Mouse (Mus musculus) midbrain, embryonic 15.5 days (tissue): Measurements from ENCODE around the gene Tmie. TPM values are rescaled to one million over a fixed set of nuclear protein-coding genes. Genes with fewer than 3 reads are reported as not detected.
"Not testable (repeated sequence)": the region's sequence is repeated elsewhere in the genome, so short reads cannot be mapped to it uniquely, and the experiment has no call there.

Experiments used
- ATAC-seq: fragments of 200-750 bp; cut with Nextera tagmentation; replicated peaks from 2 replicates; pipeline ENCODE4 v1.8.0; 2017; ENCODE audit warnings: moderate TSS enrichment
- H3K27ac ChIP-seq: fragments of 300-500 bp; sonication (generic); 2 replicates; pipeline ENCODE4 v1.5.1; 2015; ENCODE audit warnings: mild to moderate bottlenecking, inconsistent platforms
- H3K27me3 ChIP-seq: fragments of 300-500 bp; sonication (generic); replicated peaks from 2 replicates; pipeline ENCODE4 v1.6.1; 2015; ENCODE audit warnings: inconsistent platforms
- H3K36me3 ChIP-seq: fragments of 300-500 bp; sonication (generic); replicated peaks from 2 replicates; pipeline ENCODE4 v1.6.1; 2015; ENCODE audit warnings: inconsistent platforms
- H3K4me1 ChIP-seq: fragments of 300-500 bp; sonication (generic); 2 replicates; pipeline ENCODE4 v1.6.1; 2015; ENCODE audit warnings: inconsistent platforms
- H3K4me2 ChIP-seq: fragments of 300-500 bp; sonication (generic); 2 replicates; pipeline ENCODE4 v1.6.1; 2015; ENCODE audit warnings: inconsistent platforms, mild to moderate bottlenecking, moderate library complexity
- H3K4me3 ChIP-seq: fragments of 300-500 bp; sonication (generic); 2 replicates; pipeline ENCODE4 v1.5.1; 2015; ENCODE audit warnings: mild to moderate bottlenecking, inconsistent platforms
- H3K9ac ChIP-seq: fragments of 300-500 bp; sonication (generic); 2 replicates; pipeline ENCODE4 v1.6.1; 2015; ENCODE audit warnings: mild to moderate bottlenecking, inconsistent platforms
- H3K9me3 ChIP-seq: fragments of 300-500 bp; sonication (generic); 2 replicates; pipeline ENCODE4 v1.6.1; 2016; ENCODE audit warnings: inconsistent platforms
- WGBS: fragments of 180-500 bp; shearing (Covaris S2); methylation state at CpG from one replicate; pipeline ENCODE4 v1.1.7; 2015; ENCODE audit warnings: mixed read lengths; 5-methylcytosine and 5-hydroxymethylcytosine counted together
- microRNA-seq: library from miRNA; unstranded; fragments of <30 nt; microRNA quantifications from one replicate; pipeline ENCODE4, GENCODE M21; 2016
- polyA plus RNA-seq: library from polyadenylated mRNA; unstranded; fragments of >200 nt; fragmentation: Nextera tagmentation; extraction: Ambion mirVana; gene quantifications from 2 replicates; pipeline ENCODE4 v1.2.1, GENCODE M21; 2015

Tmie gene
- polyA plus RNA-seq, 1 experiment from 2014 or later = 2.7 TPM

DNA sequence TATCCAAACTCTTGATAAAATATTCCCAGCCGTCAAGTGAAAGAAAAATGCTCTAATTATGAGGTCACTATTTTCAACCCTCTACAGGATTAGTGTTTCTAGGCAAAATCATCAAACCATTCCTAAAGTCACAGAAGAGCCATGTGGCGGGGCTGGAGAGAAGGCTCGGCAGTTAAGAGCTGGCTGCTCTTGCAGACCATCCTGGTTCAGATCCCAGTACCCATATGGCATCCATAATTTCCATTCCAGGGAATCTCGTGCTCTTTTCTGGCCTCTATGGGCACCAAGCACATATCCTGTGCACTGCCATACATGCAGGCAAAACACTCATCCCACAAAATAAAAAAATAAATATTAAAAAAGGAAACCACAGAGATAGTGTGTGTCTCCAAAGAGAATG lies 54.5 kb downstream of the Tmie start:
- H3K27me3 ChIP-seq = no peaks in the 10 kb centered on the region
- no peaks in the 10 kb centered on the region for H3K9me3 ChIP-seq
- 84% methylated on average over 4 of the region's 4 CpGs for WGBS
- H3K27ac ChIP-seq = no peak overlapping the region
- H3K9ac ChIP-seq = no peak overlapping the region
- H3K4me2 ChIP-seq = no peak overlapping the region
- no peak for ATAC-seq
- no peaks in the 10 kb centered on the region for H3K36me3 ChIP-seq
- no peak overlapping the region for H3K4me3 ChIP-seq
- H3K4me1 ChIP-seq = no peaks in the 10 kb centered on the region

DNA sequence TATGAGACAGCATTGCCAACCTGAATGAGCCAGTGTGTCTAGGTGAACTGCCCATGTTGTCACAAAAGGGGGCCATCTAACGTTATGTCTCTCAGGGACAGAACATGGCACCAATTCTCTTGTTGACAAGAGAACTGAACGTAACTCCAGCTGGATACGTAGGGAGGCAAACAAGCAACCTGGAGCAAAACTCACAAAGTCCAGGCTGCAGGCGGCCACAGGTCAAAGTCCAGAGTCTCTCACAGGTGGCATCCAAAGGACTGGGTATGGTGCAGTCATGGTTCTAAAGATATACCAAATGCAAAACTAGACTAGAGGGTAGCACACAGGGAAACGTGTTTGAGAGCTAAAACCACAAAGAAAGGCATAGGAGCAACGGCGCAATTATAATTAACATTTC lies 58.5 kb downstream of the Tmie start:
- no peak overlapping the region for H3K4me2 ChIP-seq
- H3K4me3 ChIP-seq = no peak overlapping the region
- H3K9ac ChIP-seq = no peak overlapping the region
- H3K36me3 ChIP-seq = no peaks in the 10 kb centered on the region
- no peak for ATAC-seq
- 94% methylated on average over 7 of the region's 7 CpGs for WGBS
- H3K27me3 ChIP-seq = no peaks in the 10 kb centered on the region
- no peaks in the 10 kb centered on the region for H3K9me3 ChIP-seq
- no peaks in the 10 kb centered on the region for H3K4me1 ChIP-seq
- no peak overlapping the region for H3K27ac ChIP-seq

DNA sequence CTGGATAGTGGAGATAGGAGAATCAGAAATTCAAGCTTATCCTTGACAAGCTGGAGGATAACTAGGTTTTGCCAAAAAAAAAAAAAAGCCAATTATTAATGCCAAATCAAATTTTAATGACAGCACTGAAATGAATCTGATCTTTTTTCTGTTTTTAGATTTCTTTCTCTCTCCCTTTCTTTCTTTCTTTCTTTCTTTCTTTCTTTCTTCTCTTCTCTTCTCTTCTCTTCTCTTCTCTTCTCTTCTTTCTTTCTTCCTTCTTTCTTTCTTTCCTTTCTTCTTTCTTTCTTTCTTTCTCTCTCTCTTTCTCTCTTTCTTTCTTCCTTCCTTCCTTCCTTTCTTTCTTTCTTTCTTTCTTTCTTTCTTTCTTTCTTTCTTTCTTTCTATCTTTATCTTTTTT lies 59.4 kb downstream of the Tmie start:
- not testable (repeated sequence) for H3K9ac ChIP-seq, H3K4me2 ChIP-seq, H3K4me1 ChIP-seq, H3K36me3 ChIP-seq, ATAC-seq, H3K27me3 ChIP-seq, H3K27ac ChIP-seq, H3K4me3 ChIP-seq, H3K9me3 ChIP-seq

Small RNA genes within 50 kb of the gene (microRNA-seq; reads per million reads assigned to microRNA genes)
- gene Gm24269 = not detected

Other genes with a start within 250 kb of the Tmie start
- gene Nbeal2, start 226.0 kb downstream of the Tmie start, polyA plus RNA-seq = 5.5 and 6.4 TPM in 2 replicates
- gene Ccdc12, start 223.6 kb downstream of the Tmie start, polyA plus RNA-seq = 110 and 115 TPM in 2 replicates
- gene Myl3, start 138.3 kb downstream of the Tmie start, polyA plus RNA-seq = 0.56 and 2.0 TPM in 2 replicates
- gene Pth1r, start 133.0 kb downstream of the Tmie start, polyA plus RNA-seq = 8.7 and 9.2 TPM in 2 replicates
- gene Prss42, start 81.9 kb downstream of the Tmie start, polyA plus RNA-seq = not detected in 2 replicates
- gene Prss44, start 66.1 kb downstream of the Tmie start, polyA plus RNA-seq = not detected in 2 replicates
- gene Prss43, start 53.4 kb downstream of the Tmie start, polyA plus RNA-seq = not detected in 2 replicates
- not detected in 2 replicates for gene Prss45, start 45.5 kb downstream of the Tmie start, polyA plus RNA-seq
- gene Prss46, start 35.6 kb downstream of the Tmie start, polyA plus RNA-seq = not detected in 2 replicates
- 0.20 TPM in 1 of 2 replicates, not detected in the other for gene Prss50, start 22.1 kb downstream of the Tmie start, polyA plus RNA-seq
- gene Als2cl, start 243 bp downstream of the Tmie start, polyA plus RNA-seq = 1.2 and 2.0 TPM in 2 replicates
- gene Fam240a, start 36.7 kb upstream of the Tmie start, polyA plus RNA-seq = not detected in 2 replicates
- gene Tdgf1, start 66.0 kb upstream of the Tmie start, polyA plus RNA-seq = not detected in 2 replicates
- 0.42 and 1.0 TPM in 2 replicates for gene Lrrc2, start 71.4 kb upstream of the Tmie start, polyA plus RNA-seq
- not detected in 2 replicates for gene Rtp3, start 110.5 kb upstream of the Tmie start, polyA plus RNA-seq
- 1.4 and 1.9 TPM in 2 replicates for gene Ltf, start 139.2 kb upstream of the Tmie start, polyA plus RNA-seq
- gene Ccrl2, start 177.4 kb upstream of the Tmie start, polyA plus RNA-seq = 1.1 and 1.2 TPM in 2 replicates
- gene Lrrfip2, start 237.5 kb upstream of the Tmie start, polyA plus RNA-seq = 45.6 and 51.3 TPM in 2 replicates